Mouse (Mus musculus) liver, embryonic 13.5 days (tissue): ENCODE results near the gene Angptl2. TPM values are rescaled to one million over a fixed set of nuclear protein-coding genes. Genes with fewer than 3 reads are reported as not detected.

Experiments
- polyA plus RNA-seq: library from polyadenylated mRNA; unstranded; fragments of >200 nt; fragmentation: Nextera tagmentation; extraction: Ambion mirVana; gene quantifications from 2 replicates; pipeline ENCODE4 v1.2.1, GENCODE M21; 2015

The Angptl2 gene
- polyA plus RNA-seq, 1 experiment from 2014 or later = 2.6 TPM

Other genes starting within 250 kb of the Angptl2 start
- gene Slc2a8, start 234.0 kb upstream of the Angptl2 start, polyA plus RNA-seq = 9.0 and 9.9 TPM in 2 replicates
- 1.2 and 1.4 TPM in 2 replicates for gene Garnl3, start 84.4 kb upstream of the Angptl2 start, polyA plus RNA-seq
- 0.63 TPM in 2 replicates for gene Ralgps1, start 155.4 kb downstream of the Angptl2 start, polyA plus RNA-seq
- 1.4 and 1.7 TPM in 2 replicates for gene Zbtb34, start 215.3 kb downstream of the Angptl2 start, polyA plus RNA-seq